Mouse (Mus musculus): ENCODE data around the gene Tbc1d30. TPM values are rescaled to one million over a fixed set of nuclear protein-coding genes. Genes with fewer than 3 reads are reported as not detected.

The Tbc1d30 gene
- polyA plus RNA-seq, 1 experiment from 2014 or later = 1.4 TPM

DNA sequence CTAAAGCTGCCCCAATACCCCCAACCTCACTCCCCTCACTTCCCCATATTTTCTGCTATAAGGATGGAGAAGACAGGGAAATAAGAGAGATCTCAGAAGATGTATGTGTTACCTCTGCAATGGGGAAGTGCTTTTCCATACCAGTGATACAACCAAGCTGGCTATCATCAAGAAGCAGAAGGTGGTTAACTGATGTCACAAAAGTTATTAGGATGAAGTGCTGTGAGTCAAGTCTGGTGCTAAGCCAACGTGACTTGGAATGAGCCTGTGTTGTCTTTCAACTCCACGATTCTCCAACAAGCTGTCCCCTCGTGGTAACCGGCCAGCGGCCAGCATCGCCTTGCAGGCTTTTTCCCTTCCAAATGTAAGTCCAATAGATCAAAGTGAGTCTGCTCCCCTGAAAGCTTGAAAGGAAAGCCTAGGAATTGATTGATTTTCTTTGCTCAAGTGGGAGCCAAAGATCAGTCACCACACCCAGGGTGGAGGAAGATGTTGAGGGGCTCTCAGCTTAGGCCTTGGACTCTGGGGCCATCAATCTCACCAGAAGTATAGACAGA is 90.0 kb downstream of the Tbc1d30 start:
- H3K4me3 ChIP-seq = no peak overlapping the region
- no peaks in the 10 kb centered on the region for H3K36me3 ChIP-seq
- H3K27me3 ChIP-seq = no peaks in the 10 kb centered on the region
- H3K4me1 ChIP-seq (replicated peaks) = no peaks in the 10 kb centered on the region
- H3K4me2 ChIP-seq = no peak overlapping the region
- H3K9me3 ChIP-seq (replicated peaks) = no peaks in the 10 kb centered on the region
- H3K9ac ChIP-seq = no peak overlapping the region
- no peak overlapping the region for H3K27ac ChIP-seq
- no peak for ATAC-seq (replicated peaks; ENCODE audit: insufficient number of reproducible peaks, insufficient read depth, low FRiP score, low read depth)
- 85% methylated on average over 6 of the region's 6 CpGs for WGBS

- H3K4me1 ChIP-seq (replicated peaks) = no peaks in the 10 kb centered on the region
- H3K9ac ChIP-seq = no peak overlapping the region
- H3K27me3 ChIP-seq = peaks cover 8% of the 10 kb centered on the region; the same call in 1 of the 2 replicates
- H3K36me3 ChIP-seq = no peaks in the 10 kb centered on the region
- no peak overlapping the region for H3K4me3 ChIP-seq
- no peak overlapping the region for H3K4me2 ChIP-seq
- ATAC-seq (replicated peaks; ENCODE audit: insufficient number of reproducible peaks, insufficient read depth, low FRiP score, low read depth) = no peak
- H3K27ac ChIP-seq = no peak overlapping the region
- WGBS = 24% methylated on average over 17 of the region's 17 CpGs
- no peaks in the 10 kb centered on the region for H3K9me3 ChIP-seq (replicated peaks)
Observed at GRCm38 (mm10) chr10:121256115-121256825, 94.8 kb downstream of the Tbc1d30 start.

DNA sequence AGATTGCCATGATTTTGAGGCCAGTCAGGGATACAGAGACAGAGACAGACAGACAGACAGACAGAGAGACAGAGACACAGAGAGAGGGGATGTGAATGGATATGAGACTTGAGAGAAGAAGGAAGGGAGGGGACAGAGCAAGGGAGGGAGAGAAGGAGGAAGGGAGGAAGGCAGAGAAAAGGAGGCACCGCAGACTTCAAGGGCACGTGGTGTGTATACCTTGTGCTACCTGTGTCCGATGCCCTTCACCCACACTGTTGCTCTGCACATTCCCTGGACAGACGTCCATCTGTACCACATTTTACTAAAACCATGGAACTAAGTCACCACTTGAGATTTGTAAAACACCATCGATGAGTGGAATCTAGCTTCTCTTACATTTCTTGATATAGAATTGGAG is 95.6 kb downstream of the Tbc1d30 start:
- WGBS = 82% methylated on average over 5 of the region's 5 CpGs
- H3K4me1 ChIP-seq (replicated peaks) = peaks cover 2% of the 10 kb centered on the region
- no peaks in the 10 kb centered on the region for H3K9me3 ChIP-seq (replicated peaks)
- no peak overlapping the region for H3K27ac ChIP-seq
- H3K4me2 ChIP-seq = no peak overlapping the region
- ATAC-seq (replicated peaks; ENCODE audit: insufficient number of reproducible peaks, insufficient read depth, low FRiP score, low read depth) = no peak
- no peaks in the 10 kb centered on the region for H3K36me3 ChIP-seq
- peaks cover 8% of the 10 kb centered on the region; the same call in 1 of the 2 replicates for H3K27me3 ChIP-seq
- no peak overlapping the region for H3K4me3 ChIP-seq
- H3K9ac ChIP-seq = no peak overlapping the region

DNA sequence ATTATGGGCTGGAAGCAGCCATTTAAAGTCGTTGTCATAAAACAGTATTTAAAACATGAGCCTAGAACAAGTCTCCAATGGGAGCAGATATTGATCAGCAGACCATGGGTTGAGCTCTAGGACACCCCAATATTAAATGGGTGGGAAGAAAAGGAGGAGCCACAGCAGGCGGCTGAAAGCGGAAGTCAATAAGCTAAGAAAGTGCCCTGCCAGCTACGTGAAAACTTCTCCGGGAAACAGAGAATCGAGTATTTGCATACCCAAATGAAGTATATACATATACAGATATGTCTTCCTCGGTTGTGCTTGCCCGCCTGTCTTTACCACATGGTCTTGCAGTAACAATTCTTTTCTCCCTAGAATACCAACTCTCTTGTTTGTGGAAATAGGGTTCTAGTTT is 96.7 kb downstream of the Tbc1d30 start:
- ATAC-seq (replicated peaks; ENCODE audit: insufficient number of reproducible peaks, insufficient read depth, low FRiP score, low read depth) = no peak
- H3K36me3 ChIP-seq = no peaks in the 10 kb centered on the region
- no peak overlapping the region for H3K4me2 ChIP-seq
- no peak overlapping the region for H3K27ac ChIP-seq
- H3K9ac ChIP-seq = no peak overlapping the region
- peaks cover 11% of the 10 kb centered on the region for H3K4me1 ChIP-seq (replicated peaks)
- H3K27me3 ChIP-seq = peaks cover 8% of the 10 kb centered on the region; the same call in 1 of the 2 replicates
- H3K9me3 ChIP-seq (replicated peaks) = no peaks in the 10 kb centered on the region
- H3K4me3 ChIP-seq = no peak overlapping the region
- 84% methylated on average over 8 of the region's 8 CpGs for WGBS

DNA sequence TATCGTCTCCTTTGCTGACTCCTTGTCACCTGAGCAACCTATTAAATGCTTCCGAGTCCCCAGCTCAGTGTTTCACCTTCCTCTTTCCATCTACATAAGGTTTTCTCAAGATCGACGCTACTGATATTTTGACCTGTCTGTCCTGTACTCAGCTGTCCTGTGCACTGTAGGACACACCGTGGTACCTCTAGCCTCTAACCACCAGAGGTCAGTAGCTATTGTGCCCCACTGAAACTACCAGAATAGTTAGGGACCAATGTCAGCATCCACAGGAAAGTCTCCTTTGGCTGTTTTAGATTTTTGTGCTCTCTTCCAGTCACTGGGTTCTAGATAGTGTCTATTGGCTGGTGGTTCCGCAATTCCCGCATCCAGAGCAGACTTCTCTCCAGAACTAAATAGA is 98.3 kb downstream of the Tbc1d30 start:
- H3K4me2 ChIP-seq = no peak overlapping the region
- 67% methylated on average over 7 of the region's 7 CpGs for WGBS
- peaks cover 13% of the 10 kb centered on the region for H3K4me1 ChIP-seq (replicated peaks)
- no peaks in the 10 kb centered on the region for H3K9me3 ChIP-seq (replicated peaks)
- H3K9ac ChIP-seq = no peak overlapping the region
- ATAC-seq (replicated peaks; ENCODE audit: insufficient number of reproducible peaks, insufficient read depth, low FRiP score, low read depth) = no peak
- H3K36me3 ChIP-seq = no peaks in the 10 kb centered on the region
- peaks cover 8% of the 10 kb centered on the region; the same call in 1 of the 2 replicates for H3K27me3 ChIP-seq
- no peak overlapping the region for H3K27ac ChIP-seq
- H3K4me3 ChIP-seq = no peak overlapping the region

DNA sequence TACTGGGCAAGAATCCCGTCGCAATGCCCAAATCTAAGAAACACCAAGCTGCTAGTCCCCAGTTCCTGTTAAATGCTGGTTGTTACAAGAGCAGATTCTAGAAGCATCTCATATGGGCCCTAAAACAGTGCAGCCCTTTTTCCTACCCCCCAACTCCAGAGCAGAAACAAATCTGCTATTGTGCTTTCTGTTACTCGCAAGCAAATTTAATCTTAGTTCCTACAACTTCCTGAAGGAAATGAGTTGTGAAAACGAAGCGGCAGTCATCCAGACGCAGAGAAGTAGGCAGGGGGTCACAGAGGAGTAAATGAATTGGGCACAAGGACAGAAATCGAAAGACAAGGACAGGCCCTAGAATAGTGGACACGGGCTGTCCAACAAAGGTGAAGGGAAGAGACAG is 99.9 kb downstream of the Tbc1d30 start:
- peaks cover 8% of the 10 kb centered on the region; the same call in 1 of the 2 replicates for H3K27me3 ChIP-seq
- ATAC-seq (replicated peaks; ENCODE audit: insufficient number of reproducible peaks, insufficient read depth, low FRiP score, low read depth) = no peak
- H3K27ac ChIP-seq = no peak overlapping the region
- H3K4me2 ChIP-seq = 0 out of 2 replicates have a peak overlapping the region, but pooled peaks have one; percentile 2
- H3K4me1 ChIP-seq (replicated peaks) = peaks cover 18% of the 10 kb centered on the region
- no peaks in the 10 kb centered on the region for H3K36me3 ChIP-seq
- 59% methylated on average over 8 of the region's 8 CpGs for WGBS
- no peak overlapping the region for H3K4me3 ChIP-seq
- no peak overlapping the region for H3K9ac ChIP-seq
- H3K9me3 ChIP-seq (replicated peaks) = no peaks in the 10 kb centered on the region

GRCm38 (mm10) chr10:121249820-121250219 is 101.3 kb downstream of the Tbc1d30 start:
- no peaks in the 10 kb centered on the region for H3K36me3 ChIP-seq
- peak overlapping the region; percentile 38; the same call in 1 of the 2 replicates for H3K27ac ChIP-seq
- H3K27me3 ChIP-seq = no peaks in the 10 kb centered on the region
- no peak; the same call in 1 of the 2 replicates for ATAC-seq (replicated peaks; ENCODE audit: insufficient number of reproducible peaks, insufficient read depth, low FRiP score, low read depth)
- WGBS = 56% methylated on average over 4 of the region's 4 CpGs
- H3K4me3 ChIP-seq = no peak overlapping the region
- no peaks in the 10 kb centered on the region for H3K9me3 ChIP-seq (replicated peaks)
- no peak overlapping the region for H3K9ac ChIP-seq
- no peak overlapping the region for H3K4me2 ChIP-seq
- H3K4me1 ChIP-seq (replicated peaks) = peaks cover 18% of the 10 kb centered on the region

GRCm38 (mm10) chr10:121247545-121247944 is 103.5 kb downstream of the Tbc1d30 start:
- H3K4me3 ChIP-seq = no peak overlapping the region
- H3K36me3 ChIP-seq = no peaks in the 10 kb centered on the region
- ATAC-seq (replicated peaks; ENCODE audit: insufficient number of reproducible peaks, insufficient read depth, low FRiP score, low read depth) = no peak
- H3K9me3 ChIP-seq (replicated peaks) = no peaks in the 10 kb centered on the region
- H3K4me2 ChIP-seq = no peak overlapping the region
- peak overlapping the region; percentile 65 for H3K27ac ChIP-seq
- no peak overlapping the region for H3K9ac ChIP-seq
- peaks cover 18% of the 10 kb centered on the region for H3K4me1 ChIP-seq (replicated peaks)
- 88% methylated on average over 11 of the region's 11 CpGs for WGBS
- no peaks in the 10 kb centered on the region for H3K27me3 ChIP-seq

GRCm38 (mm10) chr10:121246971-121247370 is 104.1 kb downstream of the Tbc1d30 start:
- Histone ChIP-seq H3K27ac (peak overlapping the region; percentile 65), H3K4me2 (peak overlapping the region; percentile 14), H3K4me3 (no peak overlapping the region), H3K4me1 (replicated peaks) (peaks cover 18% of the 10 kb centered on the region), H3K9me3 (replicated peaks) (no peaks in the 10 kb centered on the region), H3K36me3 (no peaks in the 10 kb centered on the region), H3K9ac (no peak overlapping the region), H3K27me3 (no peaks in the 10 kb centered on the region)
- ATAC-seq (replicated peaks; ENCODE audit: insufficient number of reproducible peaks, insufficient read depth, low FRiP score, low read depth) = peak; percentile 89
- 27% methylated on average over 21 of the region's 21 CpGs for WGBS

DNA sequence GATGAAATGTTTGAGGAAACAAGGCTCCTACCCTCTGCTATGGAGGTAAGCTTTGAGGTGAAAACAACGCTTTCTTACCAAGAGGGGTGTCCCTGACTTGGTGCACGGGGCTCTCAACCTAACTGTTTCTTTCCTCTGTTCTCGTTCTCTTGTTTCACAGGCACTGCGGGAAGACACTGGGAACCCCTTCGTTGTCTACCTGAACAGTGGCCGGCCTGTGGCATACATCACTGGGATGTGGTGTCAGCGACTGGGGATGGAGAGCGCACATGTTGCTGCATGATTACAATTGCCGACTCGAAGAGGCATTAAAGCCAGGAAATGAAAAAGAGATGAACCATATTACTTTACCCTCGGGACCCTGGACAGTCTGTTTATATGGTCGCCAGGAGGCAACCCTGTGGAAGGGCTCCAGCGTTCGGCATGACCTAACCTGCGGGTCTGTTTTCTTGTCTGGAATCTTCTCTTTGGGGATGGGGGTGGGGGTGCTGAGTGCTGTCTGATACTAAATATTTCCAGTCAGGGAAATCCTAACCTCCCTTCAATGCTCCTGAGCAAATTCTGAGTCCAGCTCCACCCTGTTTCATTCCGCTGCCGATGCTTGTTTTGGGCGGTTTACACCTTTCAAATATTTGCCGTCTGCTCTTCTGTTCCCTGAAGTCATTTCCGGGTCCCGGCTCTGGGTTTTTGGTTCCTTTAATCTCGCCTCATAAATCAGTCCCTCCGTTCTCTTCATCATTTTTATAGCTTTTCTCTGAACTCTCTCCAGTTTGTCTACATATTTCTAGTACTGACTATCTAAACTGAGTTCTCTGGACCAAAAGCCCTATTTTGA is 107.5 kb downstream of the Tbc1d30 start:
- H3K4me1 ChIP-seq (replicated peaks) = 0 out of 2 replicates have a peak, but pooled peaks cover 5% of the 10 kb centered on the region
- no peak overlapping the region for H3K9ac ChIP-seq
- H3K4me2 ChIP-seq = no peak overlapping the region
- WGBS = 80% methylated on average over 23 of the region's 23 CpGs
- H3K4me3 ChIP-seq = no peak overlapping the region
- ATAC-seq (replicated peaks; ENCODE audit: insufficient number of reproducible peaks, insufficient read depth, low FRiP score, low read depth) = no peak
- H3K36me3 ChIP-seq = no peaks in the 10 kb centered on the region
- no peak overlapping the region for H3K27ac ChIP-seq
- no peaks in the 10 kb centered on the region for H3K9me3 ChIP-seq (replicated peaks)
- no peaks in the 10 kb centered on the region for H3K27me3 ChIP-seq

- Histone ChIP-seq H3K4me1 (replicated peaks) (0 out of 2 replicates have a peak, but pooled peaks cover 5% of the 10 kb centered on the region), H3K4me2 (no peak overlapping the region), H3K9me3 (replicated peaks) (no peaks in the 10 kb centered on the region), H3K4me3 (no peak overlapping the region), H3K27ac (no peak overlapping the region), H3K27me3 (no peaks in the 10 kb centered on the region), H3K36me3 (no peaks in the 10 kb centered on the region), H3K9ac (no peak overlapping the region)
- 79% methylated on average over 10 of the region's 10 CpGs for WGBS
- ATAC-seq (replicated peaks; ENCODE audit: insufficient number of reproducible peaks, insufficient read depth, low FRiP score, low read depth) = no peak
Observed at GRCm38 (mm10) chr10:121242596-121242995, 108.5 kb downstream of the Tbc1d30 start.

Measured in heart, embryonic 15.5 days (tissue).